ENCODE assay signal across 8 mouse cellular contexts in the genomic region with DNA sequence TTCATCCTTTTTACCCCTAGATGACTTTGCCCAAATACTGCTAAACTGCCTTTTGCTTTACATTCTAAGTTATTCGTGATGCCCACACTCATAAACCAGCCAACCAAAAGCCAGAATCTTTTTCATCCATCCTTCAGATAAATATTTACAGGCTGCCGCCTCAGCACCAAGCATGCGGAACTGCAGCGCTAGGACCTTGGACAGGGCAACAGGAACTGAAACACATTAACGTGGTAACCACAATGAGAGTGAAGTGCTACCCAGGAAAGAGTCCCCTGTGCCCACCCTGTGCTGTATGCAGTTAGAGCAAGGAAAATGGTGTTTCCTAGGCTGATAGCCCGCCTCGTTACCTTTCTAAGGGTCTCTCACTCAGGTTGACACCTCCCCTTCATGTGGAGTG. TPM values are rescaled to one million over a fixed set of nuclear protein-coding genes. Genes with fewer than 3 reads are reported as not detected.
DNase-seq lines count a peak whose midpoint lies in the region; ATAC-seq and TF ChIP-seq lines count a peak whose summit lies in the region.

No protein-coding gene starts in this region.

- H3K4me3 ChIP-seq in cortical plate, adult 2 months (ENCODE audit: insufficient read depth, low read length) = peak overlapping the region; percentile 85; the same call in 1 of the 2 replicates
- peak overlapping the region; percentile 75 for H3K4me3 ChIP-seq in hindbrain, embryonic 12.5 days
- H3K4me3 ChIP-seq in limb, embryonic 15.5 days = peak overlapping the region; percentile 67
- peak overlapping the region; percentile 64 for H3K4me3 ChIP-seq in midbrain, embryonic 15.5 days

- no peak for TF ChIP-seq CTCF in cortical plate, adult 2 months (IDR thresholded peaks at IDR 0.05; ENCODE audit: extremely low read depth, insufficient read depth, low read length)

- H3K4me2 ChIP-seq in hindbrain, embryonic 12.5 days (replicated peaks) = peak overlapping the region; percentile 61
- H3K4me2 ChIP-seq in limb, embryonic 15.5 days = peak overlapping the region; percentile 74
- peak overlapping the region; percentile 55 for H3K4me2 ChIP-seq in midbrain, embryonic 15.5 days

- peaks cover 2% of the 10 kb centered on the region; the same call in 1 of the 2 replicates for H3K4me1 ChIP-seq in cortical plate, adult 2 months (ENCODE audit: control insufficient read depth, insufficient read depth, low read length)
- peaks cover 18% of the 10 kb centered on the region for H3K4me1 ChIP-seq in hindbrain, embryonic 12.5 days
- H3K4me1 ChIP-seq in limb, embryonic 15.5 days = peaks cover 15% of the 10 kb centered on the region
- H3K4me1 ChIP-seq in midbrain, embryonic 15.5 days = peaks cover 21% of the 10 kb centered on the region

- no peaks in the 10 kb centered on the region for H3K27me3 ChIP-seq in hindbrain, embryonic 12.5 days
- no peaks in the 10 kb centered on the region for H3K27me3 ChIP-seq in limb, embryonic 15.5 days
- H3K27me3 ChIP-seq in midbrain, embryonic 15.5 days (replicated peaks) = no peaks in the 10 kb centered on the region

- peak; percentile 18 for ATAC-seq in hindbrain, embryonic 12.5 days (ENCODE audit: low FRiP score)
- ATAC-seq in limb, embryonic 15.5 days (ENCODE audit: insufficient number of reproducible peaks, low FRiP score, low TSS enrichment, low read depth) = no peak
- peak; percentile 24 for ATAC-seq in midbrain, embryonic 15.5 days (replicated peaks)

- no peaks in the 10 kb centered on the region for H3K9me3 ChIP-seq in hindbrain, embryonic 12.5 days (replicated peaks)
- H3K9me3 ChIP-seq in limb, embryonic 15.5 days = no peaks in the 10 kb centered on the region; the same call in 1 of the 2 replicates
- no peaks in the 10 kb centered on the region for H3K9me3 ChIP-seq in midbrain, embryonic 15.5 days

- no peak for TF ChIP-seq POLR2A in cortical plate, adult 2 months (IDR thresholded peaks at IDR 0.05; ENCODE audit: extremely low read depth, insufficient read depth, low read length)

- 29% methylated on average over 7 of the region's 7 CpGs for WGBS in hindbrain, embryonic 12.5 days
- WGBS in limb, embryonic 15.5 days = 15% methylated on average over 7 of the region's 7 CpGs
- WGBS in midbrain, embryonic 15.5 days = 25% methylated on average over 7 of the region's 7 CpGs

- H3K27ac ChIP-seq in cortical plate, adult 2 months (ENCODE audit: insufficient read depth, low read length) = no peak overlapping the region
- H3K27ac ChIP-seq in hindbrain, embryonic 12.5 days = peak overlapping the region; percentile 36; the same call in 1 of the 2 replicates
- no peak overlapping the region for H3K27ac ChIP-seq in limb, embryonic 15.5 days
- peak overlapping the region; percentile 52 for H3K27ac ChIP-seq in midbrain, embryonic 15.5 days

- DNase-seq in gastrocnemius, adult 18-20 months (ENCODE audit: low spot score) = peak; percentile 8
- no peak for DNase-seq in gastrocnemius, postnatal 4 days (ENCODE audit: low spot score in 2 of 2)
- peak; percentile 5 to 13 for DNase-seq in urinary bladder, postnatal 36 days (ENCODE audit: low spot score in 2 of 2)
- no peak for DNase-seq in frontal cortex, postnatal 36 days (ENCODE audit: low spot score in 2 of 2)

- peak overlapping the region; percentile 29; the same call in 1 of the 2 replicates for H3K9ac ChIP-seq in hindbrain, embryonic 12.5 days
- peak overlapping the region; percentile 56; the same call in 1 of the 2 replicates for H3K9ac ChIP-seq in limb, embryonic 15.5 days
- H3K9ac ChIP-seq in midbrain, embryonic 15.5 days = 0 out of 2 replicates have a peak overlapping the region, but pooled peaks have one; percentile 16

- H3K36me3 ChIP-seq in hindbrain, embryonic 12.5 days = peaks cover 23% of the 10 kb centered on the region
- peaks cover 22% of the 10 kb centered on the region for H3K36me3 ChIP-seq in limb, embryonic 15.5 days
- H3K36me3 ChIP-seq in midbrain, embryonic 15.5 days (replicated peaks) = peaks cover 3% of the 10 kb centered on the region; the same call in 1 of the 2 replicates

RNA-seq across cellular contexts. Expression of a gene that starts 0.6 kb away (rescaled TPM):
- total RNA-seq in gastrocnemius, adult 18-20 months (2021) = 10 to 100 TPM; 11.4 to 15.0 TPM
- 10 to 100 TPM in 1 of 2 experiments, 1 to 10 TPM in 1; 8.8 to 12.8 TPM for total RNA-seq in gastrocnemius, postnatal 4 days (2021)
- 20.6 and 23.6 TPM in 2 replicates for polyA plus RNA-seq in cortical plate, adult 2 months (2012; rRNA removed)
- polyA plus RNA-seq in hindbrain, embryonic 12.5 days (2016; fragmentation: Nextera tagmentation; extraction: Ambion mirVana) = 30.8 and 34.6 TPM in 2 replicates
- 14.6 and 15.6 TPM in 2 replicates for polyA plus RNA-seq in limb, embryonic 15.5 days (2015; fragmentation: Nextera tagmentation; extraction: Ambion mirVana)
- polyA plus RNA-seq in midbrain, embryonic 15.5 days (2015; fragmentation: Nextera tagmentation; extraction: Ambion mirVana) = 27.0 and 27.9 TPM in 2 replicates

RNA-seq across cellular contexts. Expression of a gene that starts 26.0 kb away (rescaled TPM):
- 10 to 100 TPM in 1 of 2 experiments, 1 to 10 TPM in 1; 8.7 to 11.8 TPM for total RNA-seq in gastrocnemius, adult 18-20 months (2021)
- total RNA-seq in gastrocnemius, postnatal 4 days (2021) = 10 to 100 TPM; 40.6 to 43.1 TPM
- 16.0 and 16.6 TPM in 2 replicates for polyA plus RNA-seq in cortical plate, adult 2 months (2012; rRNA removed)
- polyA plus RNA-seq in hindbrain, embryonic 12.5 days (2016; fragmentation: Nextera tagmentation; extraction: Ambion mirVana) = 75.0 and 87.3 TPM in 2 replicates
- polyA plus RNA-seq in limb, embryonic 15.5 days (2015; fragmentation: Nextera tagmentation; extraction: Ambion mirVana) = 123 and 128 TPM in 2 replicates
- polyA plus RNA-seq in midbrain, embryonic 15.5 days (2015; fragmentation: Nextera tagmentation; extraction: Ambion mirVana) = 52.3 and 52.8 TPM in 2 replicates

RNA-seq across cellular contexts. Expression of a gene that starts 26.2 kb away (rescaled TPM):
- total RNA-seq in gastrocnemius, adult 18-20 months (2021) = under 1 TPM; 0.16 to 0.24 TPM
- total RNA-seq in gastrocnemius, postnatal 4 days (2021) = 1 to 10 TPM in 1 of 2 experiments, under 1 TPM in 1; 0.91 to 1.3 TPM
- polyA plus RNA-seq in cortical plate, adult 2 months (2012; rRNA removed) = 0.84 and 0.85 TPM in 2 replicates
- 1.2 and 1.9 TPM in 2 replicates for polyA plus RNA-seq in hindbrain, embryonic 12.5 days (2016; fragmentation: Nextera tagmentation; extraction: Ambion mirVana)
- 1.4 and 1.5 TPM in 2 replicates for polyA plus RNA-seq in limb, embryonic 15.5 days (2015; fragmentation: Nextera tagmentation; extraction: Ambion mirVana)
- 2.4 and 2.6 TPM in 2 replicates for polyA plus RNA-seq in midbrain, embryonic 15.5 days (2015; fragmentation: Nextera tagmentation; extraction: Ambion mirVana)

RNA-seq across cellular contexts. Expression of a gene that starts 56.4 kb away (rescaled TPM):
- total RNA-seq in gastrocnemius, adult 18-20 months (2021) = 10 to 100 TPM; 10.8 to 16.1 TPM
- 10 to 100 TPM; 16.6 to 20.8 TPM for total RNA-seq in gastrocnemius, postnatal 4 days (2021)
- 10.7 and 13.6 TPM in 2 replicates for polyA plus RNA-seq in cortical plate, adult 2 months (2012; rRNA removed)
- 37.5 and 37.8 TPM in 2 replicates for polyA plus RNA-seq in hindbrain, embryonic 12.5 days (2016; fragmentation: Nextera tagmentation; extraction: Ambion mirVana)
- polyA plus RNA-seq in limb, embryonic 15.5 days (2015; fragmentation: Nextera tagmentation; extraction: Ambion mirVana) = 35.3 and 37.0 TPM in 2 replicates
- 38.8 and 41.2 TPM in 2 replicates for polyA plus RNA-seq in midbrain, embryonic 15.5 days (2015; fragmentation: Nextera tagmentation; extraction: Ambion mirVana)

Comparison
In these comparisons a context has a peak if more than half of its experiments do, and no peak if none do; other contexts are left out.
1. DNase-seq: peak in gastrocnemius, adult 18-20 months (single experiment) and urinary bladder, postnatal 36 days (2 of 2); none in gastrocnemius, postnatal 4 days (0 of 2) and frontal cortex, postnatal 36 days (0 of 2).
2. H3K27ac ChIP-seq: peak in hindbrain, embryonic 12.5 days (single experiment) and midbrain, embryonic 15.5 days (single experiment); none in cortical plate, adult 2 months (single experiment) and limb, embryonic 15.5 days (single experiment).
3. Peak in every context shown above with its lines, with median percentiles within 50 percentile points of each other: H3K4me3 ChIP-seq, H3K4me2 ChIP-seq and H3K9ac ChIP-seq.